Mouse (Mus musculus): ENCODE results near the gene Emilin1.

Gene Emilin1

DNA sequence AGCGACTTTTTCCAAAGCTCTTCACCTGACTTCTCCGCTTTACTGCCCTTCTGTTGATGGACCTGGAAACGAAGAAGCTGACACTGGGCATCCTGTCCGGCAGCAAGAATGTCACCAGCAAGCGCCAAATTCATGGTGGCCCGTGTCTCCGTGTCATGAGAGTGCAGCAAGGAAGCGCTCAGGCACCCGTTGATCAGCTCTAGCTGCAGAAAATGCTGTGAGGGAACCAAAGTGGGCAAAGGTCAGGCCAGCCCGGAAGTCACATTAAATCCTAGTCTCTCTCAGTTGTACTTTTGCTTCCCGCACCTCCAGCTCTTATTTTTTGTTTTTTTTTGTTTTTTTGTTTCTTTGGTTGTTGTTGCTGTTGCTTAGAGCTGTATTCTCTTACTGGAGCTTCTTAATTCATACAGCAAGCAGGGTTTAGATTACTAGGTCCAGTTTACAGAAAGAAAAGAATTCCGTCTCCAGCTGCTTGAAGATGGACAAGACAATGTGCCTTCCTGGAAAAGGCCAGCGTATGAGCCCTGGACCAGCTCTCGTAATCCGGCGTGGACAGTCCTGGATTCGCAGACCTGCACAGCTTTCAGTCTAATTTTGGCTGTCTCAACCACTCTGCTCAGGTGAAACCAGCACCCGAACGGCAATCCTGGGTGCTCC lies 46.1 kb downstream of the Emilin1 start:
- no peak for DNase-seq (ENCODE audit: low read depth, low spot score)

DNA sequence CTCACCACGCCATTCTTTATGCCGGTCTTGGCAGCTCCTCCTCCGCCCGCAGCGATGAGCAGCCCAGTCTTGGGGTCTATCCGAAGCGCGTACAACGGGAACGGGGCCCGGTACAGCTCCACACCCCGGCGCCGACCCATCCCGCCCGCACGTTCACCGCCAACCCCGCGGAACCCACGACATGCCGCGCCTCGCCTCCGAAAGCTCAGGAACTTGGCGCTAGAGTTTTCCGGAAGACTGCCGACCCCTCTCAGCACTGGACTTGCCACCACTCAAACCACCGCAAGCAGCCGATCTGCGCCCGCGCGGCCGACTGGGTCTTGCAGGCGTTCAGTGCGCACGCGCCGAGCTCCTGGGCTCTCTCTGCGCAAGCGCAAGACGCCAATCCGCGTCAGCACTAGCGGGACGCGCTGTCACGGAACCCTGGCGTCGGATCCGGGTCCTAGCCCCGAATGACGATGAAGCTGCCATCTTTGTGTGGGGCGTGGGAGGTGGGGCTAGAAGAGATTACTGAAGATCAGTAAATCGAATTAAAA lies 46.8 kb downstream of the Emilin1 start, which contains the start of gene Preb:
Preb (minus strand) TSS at position 396 of the 536 bp plus-strand sequence.
- peak; percentile 97 for DNase-seq (ENCODE audit: low read depth, low spot score)

DNA sequence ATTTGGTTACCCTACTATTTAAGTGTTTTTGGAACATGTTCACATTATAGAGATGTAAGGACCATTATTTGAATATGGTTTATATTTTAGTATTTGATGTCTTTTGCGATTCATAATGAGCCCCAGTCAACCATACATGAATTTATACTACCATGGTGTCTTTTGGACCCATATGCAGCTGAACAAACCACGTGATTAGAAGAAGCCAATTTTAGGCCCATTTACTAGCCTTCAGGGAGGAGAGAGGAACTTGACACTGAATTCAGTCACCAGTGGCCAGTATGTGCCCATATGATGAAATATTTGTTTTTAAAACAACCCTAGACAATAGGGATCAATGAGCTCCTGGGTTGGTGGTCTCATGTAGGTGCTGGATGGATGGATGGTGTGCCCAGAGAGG lies 47.6 kb downstream of the Emilin1 start:
- no peak for DNase-seq (ENCODE audit: low read depth, low spot score)

DNA sequence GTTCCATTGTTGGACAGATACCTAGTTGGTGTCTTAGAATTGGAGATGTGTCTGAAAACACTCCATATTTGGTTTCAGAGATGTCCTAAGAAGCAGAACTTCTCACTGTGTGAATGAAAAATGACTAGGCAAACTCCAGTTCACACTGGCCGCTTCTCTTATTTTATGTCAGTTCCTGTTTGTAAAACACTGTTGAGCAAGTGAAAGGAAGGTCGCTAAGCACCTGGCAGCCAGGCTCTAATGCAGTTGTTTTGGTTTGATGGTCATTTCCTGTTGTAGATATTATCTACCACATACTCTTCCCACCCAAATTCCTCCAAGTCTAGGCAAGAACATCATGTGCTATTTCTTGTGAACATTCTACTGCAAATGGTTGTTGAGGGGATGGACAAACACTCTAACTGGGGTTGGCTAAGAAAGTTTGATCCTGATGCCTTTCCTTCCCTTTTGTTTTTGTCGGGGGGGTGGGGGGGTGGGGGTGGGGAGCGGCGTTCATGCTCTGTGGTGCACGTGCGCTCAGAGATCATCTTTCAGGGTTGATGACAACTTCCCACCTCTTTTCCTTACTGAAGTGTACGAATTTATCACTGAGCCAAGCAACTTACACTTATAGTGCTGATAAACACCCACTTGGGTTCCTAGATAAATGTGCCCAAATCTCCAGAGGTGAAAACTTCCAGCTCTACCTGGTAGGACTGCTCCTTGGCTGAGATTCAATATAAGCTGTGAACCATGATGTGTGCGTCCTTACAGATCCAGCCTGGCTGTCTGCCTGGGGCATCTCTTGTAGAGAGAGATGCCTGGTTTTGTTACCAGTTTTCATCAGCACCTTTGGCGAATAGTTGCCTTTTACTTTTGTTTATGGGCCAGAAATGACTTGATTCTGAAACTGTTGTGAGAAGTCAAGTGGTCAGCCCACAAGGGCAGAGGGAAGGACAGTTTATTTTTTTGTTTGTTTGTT lies 48.6 kb downstream of the Emilin1 start:
- no peak for DNase-seq (ENCODE audit: low read depth, low spot score)

DNA sequence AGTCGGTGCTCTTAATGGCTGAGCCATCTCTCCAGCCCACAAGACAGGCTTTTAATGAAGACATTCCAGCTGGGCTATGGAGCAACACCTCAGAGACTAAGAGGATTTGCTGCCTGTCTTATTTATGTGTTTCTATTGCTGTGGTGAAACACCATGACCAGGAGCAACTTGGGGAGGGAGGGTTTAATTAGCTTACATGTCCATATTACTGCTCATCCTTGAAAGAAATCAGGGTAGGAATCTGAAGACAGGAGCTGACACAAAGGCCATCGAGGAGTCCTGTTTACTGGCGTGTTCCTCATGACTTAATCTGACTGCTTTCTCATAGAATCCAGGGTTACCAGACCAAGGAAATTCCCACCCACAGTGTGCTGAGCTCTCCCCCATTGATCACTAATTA lies 50.7 kb downstream of the Emilin1 start:
- no peak for DNase-seq (ENCODE audit: low read depth, low spot score)

DNA sequence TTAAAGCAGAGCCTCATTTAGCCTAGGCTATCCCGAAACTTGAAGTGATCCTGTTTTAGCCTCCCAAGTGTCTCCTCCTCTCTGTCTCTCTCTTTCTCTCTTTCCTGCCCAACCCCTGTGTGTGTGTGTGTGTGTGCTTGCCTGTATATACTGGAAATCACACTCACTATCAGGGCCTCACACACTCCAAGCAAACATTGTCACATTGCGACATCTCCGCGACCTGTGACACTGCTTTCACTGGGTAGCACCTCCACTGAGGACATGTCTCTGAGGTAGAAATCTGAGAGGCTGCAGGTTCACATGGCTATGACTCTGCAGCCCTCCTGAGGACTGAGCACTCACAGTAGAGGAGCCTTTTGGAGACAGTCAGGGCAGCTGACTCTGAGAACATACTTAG lies 53.0 kb downstream of the Emilin1 start:
- DNase-seq (ENCODE audit: low read depth, low spot score), result no peak

DNA sequence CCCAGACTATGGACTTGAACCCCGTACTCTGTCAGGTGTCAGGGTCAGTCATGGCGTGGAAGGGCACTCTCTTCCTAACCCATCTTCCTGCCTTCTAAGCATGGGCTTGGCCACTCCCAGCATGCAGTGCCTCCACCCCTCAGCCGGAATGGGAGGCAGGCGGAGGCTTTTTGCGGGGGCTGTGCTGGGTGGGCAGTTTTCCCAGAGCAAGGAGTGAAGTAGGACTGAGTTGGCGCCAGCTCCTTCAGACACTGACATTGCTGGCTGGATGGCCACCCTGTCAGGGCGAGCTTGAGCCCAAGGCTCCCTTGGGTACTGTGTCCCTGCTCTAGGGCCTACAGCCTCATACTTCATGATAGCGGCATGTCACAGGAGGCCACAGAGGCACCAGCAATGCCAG lies 55.2 kb downstream of the Emilin1 start, which contains the start of gene Tcf23:
Tcf23 (plus strand) TSS at position 247 of the 400 bp plus-strand sequence.
- DNase-seq (ENCODE audit: low read depth, low spot score), result no peak

DNA sequence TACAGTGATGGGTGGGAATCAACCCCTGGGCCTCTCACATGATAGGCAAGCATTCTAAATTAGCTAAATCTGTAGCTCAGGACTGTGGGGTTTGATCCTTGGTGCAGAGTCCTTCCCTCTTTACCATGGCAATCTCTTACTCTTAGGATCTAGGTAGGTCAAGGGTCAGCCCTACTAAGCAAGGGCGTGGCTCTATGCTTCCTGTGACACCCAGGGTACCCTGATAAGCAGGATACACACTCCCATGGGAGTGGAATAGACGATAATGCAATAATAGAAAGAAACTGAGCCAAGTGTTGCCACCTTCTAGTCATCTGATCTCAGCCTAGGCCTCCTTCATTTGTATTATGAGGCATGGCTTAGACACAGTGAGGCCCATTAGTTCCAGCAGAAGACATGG lies 56.2 kb downstream of the Emilin1 start:
- no peak for DNase-seq (ENCODE audit: low read depth, low spot score)
